In genomic region chr2:27773980-27774730, GRCm38 (mm10) we compare ENCODE assay signal across 9 mouse cellular contexts.
A peak's percentile ranks its signal among the peaks of the same experiment; 100 is the strongest.
DNase-seq lines count a peak whose midpoint lies in the region; ATAC-seq lines count a peak whose summit lies in the region.
"Had no signal": no experiment of that assay in that cellular context is flagged by ENCODE, and none has a peak within 500 bp of the region (broad histone marks: within the 10 kb centered on the region; RNA-seq: fewer than 3 reads in every experiment).

No protein-coding gene starts in this region.

- 65% methylated on average over 24 of the region's 24 CpGs for WGBS in liver, embryonic 12.5 days (ENCODE audit: insufficient replicate concordance)
- WGBS in kidney, embryonic 14.5 days: 29% methylated on average over 24 of the region's 24 CpGs
- 61% methylated on average over 24 of the region's 24 CpGs for WGBS in neural tube, embryonic 11.5 days

- no peaks in the 10 kb centered on the region for H3K9me3 ChIP-seq in liver, embryonic 12.5 days (replicated peaks)
- no peaks in the 10 kb centered on the region for H3K9me3 ChIP-seq in kidney, embryonic 14.5 days (ENCODE audit: control insufficient read depth, low read length)
- no peaks in the 10 kb centered on the region for H3K9me3 ChIP-seq in neural tube, embryonic 11.5 days (ENCODE audit: control insufficient read depth, low read length)
- H3K9me3 ChIP-seq: G1E had no signal

- H3K4me3 ChIP-seq in liver, embryonic 12.5 days: no peak overlapping the region
- H3K4me3 ChIP-seq in kidney, embryonic 14.5 days (ENCODE audit: low read length): no peak overlapping the region
- no peak overlapping the region for H3K4me3 ChIP-seq in neural tube, embryonic 11.5 days (ENCODE audit: low read depth, low read length)

- no peak overlapping the region for H3K27ac ChIP-seq in liver, embryonic 12.5 days
- peak overlapping the region; percentile 93 for H3K27ac ChIP-seq in kidney, embryonic 14.5 days (ENCODE audit: low read depth, low read length)
- peak overlapping the region; percentile 9; the same call in 1 of the 2 replicates for H3K27ac ChIP-seq in neural tube, embryonic 11.5 days (ENCODE audit: low read depth, low read length)

- H3K4me2 ChIP-seq in liver, embryonic 12.5 days: no peak overlapping the region
- H3K4me2 ChIP-seq in kidney, embryonic 14.5 days (replicated peaks; ENCODE audit: low read depth, low read length): no peak overlapping the region
- H3K4me2 ChIP-seq in neural tube, embryonic 11.5 days (ENCODE audit: low read depth): no peak overlapping the region; the same call in 1 of the 2 replicates

- peak; percentile 40 for DNase-seq in liver
- peak; percentile 85 for DNase-seq in gastrocnemius, postnatal 25 days
- peak; percentile 58 for DNase-seq in neural tube, embryonic 11.5 days (ENCODE audit: low spot score)
- no peak for DNase-seq in right cerebral cortex, adult 18-20 months
- DNase-seq in retina, postnatal 1 day: no peak
- no peak for DNase-seq in cerebellum, adult 18-20 months

- ATAC-seq in liver, embryonic 12.5 days: no peak
- ATAC-seq in kidney, embryonic 14.5 days (ENCODE audit: low FRiP score, low TSS enrichment): peak; percentile 58
- no peak for ATAC-seq in neural tube, embryonic 11.5 days (ENCODE audit: insufficient read depth, low FRiP score, low TSS enrichment)

- H3K27me3 ChIP-seq in liver, embryonic 12.5 days (replicated peaks): peaks cover 5% of the 10 kb centered on the region; the same call in 1 of the 2 replicates
- H3K27me3 ChIP-seq in kidney, embryonic 14.5 days (ENCODE audit: control insufficient read depth, insufficient read depth, low read length): no peaks in the 10 kb centered on the region
- H3K27me3 ChIP-seq in neural tube, embryonic 11.5 days (ENCODE audit: control insufficient read depth, insufficient read depth, low read length): no peaks in the 10 kb centered on the region

- no peak overlapping the region for H3K9ac ChIP-seq in liver, embryonic 12.5 days
- H3K9ac ChIP-seq in kidney, embryonic 14.5 days (ENCODE audit: low read depth, low read length): no peak overlapping the region
- peak overlapping the region; percentile 23; the same call in 1 of the 2 replicates for H3K9ac ChIP-seq in neural tube, embryonic 11.5 days (ENCODE audit: low read length)

- H3K4me1 ChIP-seq in liver, embryonic 12.5 days: peaks cover 5% of the 10 kb centered on the region; the same call in 1 of the 2 replicates
- peaks cover 30% of the 10 kb centered on the region for H3K4me1 ChIP-seq in kidney, embryonic 14.5 days (ENCODE audit: control insufficient read depth, insufficient read depth, low read length)
- H3K4me1 ChIP-seq in neural tube, embryonic 11.5 days (ENCODE audit: control insufficient read depth, insufficient read depth, low read length): peaks cover 4% of the 10 kb centered on the region; the same call in 1 of the 2 replicates

- no peaks in the 10 kb centered on the region for H3K36me3 ChIP-seq in liver, embryonic 12.5 days
- no peaks in the 10 kb centered on the region for H3K36me3 ChIP-seq in kidney, embryonic 14.5 days (ENCODE audit: control insufficient read depth, insufficient read depth, low read length)
- no peaks in the 10 kb centered on the region for H3K36me3 ChIP-seq in neural tube, embryonic 11.5 days (ENCODE audit: control insufficient read depth, insufficient read depth, low read length)
- H3K36me3 ChIP-seq: G1E had no signal

Comparison
In these comparisons a context has a peak if more than half of its experiments do, and no peak if none do; other contexts are left out.
1. DNase-seq: peak in liver (single experiment), gastrocnemius, postnatal 25 days (single experiment) and neural tube, embryonic 11.5 days (single experiment); none in right cerebral cortex, adult 18-20 months (single experiment), retina, postnatal 1 day (single experiment) and cerebellum, adult 18-20 months (0 of 2).